Mouse (Mus musculus): ENCODE data around the gene Slc13a4.

DNA sequence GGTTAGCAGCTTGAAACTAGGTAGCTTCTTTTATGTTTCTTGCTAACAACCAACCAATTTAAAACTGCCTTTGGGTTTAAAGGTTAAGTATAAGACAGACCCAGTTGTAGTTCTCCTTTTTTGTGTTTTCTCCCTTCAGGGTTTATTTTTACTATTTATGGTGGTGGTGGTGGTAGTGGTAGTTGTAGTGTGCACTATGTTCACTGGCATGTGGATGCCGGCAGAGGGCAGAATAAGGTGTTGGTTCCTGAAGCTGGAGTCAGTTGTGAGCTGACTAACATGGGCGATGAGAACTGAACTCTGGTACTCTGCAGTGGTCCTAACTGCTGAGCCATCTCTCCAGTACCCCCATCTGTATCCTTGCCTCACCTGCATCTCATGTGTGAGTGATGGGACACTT lies 49.0 kb downstream of the Slc13a4 start:
- TF ChIP-seq POLR2A (IDR thresholded peaks at IDR 0.05; ENCODE audit: insufficient read depth, low read depth, low read length) (no peak), CTCF (IDR thresholded peaks at IDR 0.05; ENCODE audit: insufficient read depth, low read depth, low read length) (no peak)

Measured in olfactory bulb, adult 2 months (tissue).